Mouse (Mus musculus): ENCODE data around the gene Usmg5. TPM values are rescaled to one million over a fixed set of nuclear protein-coding genes. Genes with fewer than 3 reads are reported as not detected.

The Usmg5 gene
- polyA plus RNA-seq, 1 experiment from 2014 or later, result 1,081 TPM

DNA sequence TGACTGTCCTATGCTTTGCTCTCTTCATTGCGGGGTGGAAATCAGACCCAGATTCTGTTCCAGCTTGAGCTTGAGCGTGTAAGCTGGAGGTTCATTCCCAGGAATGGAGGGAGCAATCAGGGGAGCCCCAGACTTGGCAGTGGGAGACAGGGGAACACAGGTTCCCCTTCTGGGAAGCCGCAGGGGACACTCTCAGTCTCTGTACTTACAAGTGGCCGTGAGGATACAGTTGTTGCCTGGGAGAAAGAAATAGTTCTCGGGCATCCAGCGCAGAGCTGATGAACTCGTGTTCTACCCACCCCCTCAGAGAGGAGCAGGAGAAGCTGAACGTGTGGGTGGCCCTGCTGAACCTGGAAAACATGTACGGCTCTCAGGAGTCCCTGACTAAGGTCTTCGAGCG is 38.4 kb upstream of the Usmg5 start:
- H3K9me3 ChIP-seq (ENCODE audit: control insufficient read depth, low read length), result no peaks in the 10 kb centered on the region
- H3K27me3 ChIP-seq (ENCODE audit: control insufficient read depth, insufficient read depth, low read length), result no peaks in the 10 kb centered on the region
- H3K9ac ChIP-seq (ENCODE audit: low read length), result no peak overlapping the region
- no peak overlapping the region for H3K27ac ChIP-seq (ENCODE audit: low read depth, low read length)
- no peak overlapping the region for H3K4me2 ChIP-seq (ENCODE audit: low read depth)
- no peak overlapping the region for H3K4me3 ChIP-seq (ENCODE audit: low read depth, low read length)
- ATAC-seq (ENCODE audit: insufficient read depth, low FRiP score, low TSS enrichment), result no peak
- WGBS, result 89% methylated on average over 11 of the region's 11 CpGs
- DNase-seq (ENCODE audit: low spot score), result no peak
- no peaks in the 10 kb centered on the region for H3K4me1 ChIP-seq (ENCODE audit: control insufficient read depth, insufficient read depth, low read length)
- H3K36me3 ChIP-seq (ENCODE audit: control insufficient read depth, insufficient read depth, low read length), result peaks cover 34% of the 10 kb centered on the region

DNA sequence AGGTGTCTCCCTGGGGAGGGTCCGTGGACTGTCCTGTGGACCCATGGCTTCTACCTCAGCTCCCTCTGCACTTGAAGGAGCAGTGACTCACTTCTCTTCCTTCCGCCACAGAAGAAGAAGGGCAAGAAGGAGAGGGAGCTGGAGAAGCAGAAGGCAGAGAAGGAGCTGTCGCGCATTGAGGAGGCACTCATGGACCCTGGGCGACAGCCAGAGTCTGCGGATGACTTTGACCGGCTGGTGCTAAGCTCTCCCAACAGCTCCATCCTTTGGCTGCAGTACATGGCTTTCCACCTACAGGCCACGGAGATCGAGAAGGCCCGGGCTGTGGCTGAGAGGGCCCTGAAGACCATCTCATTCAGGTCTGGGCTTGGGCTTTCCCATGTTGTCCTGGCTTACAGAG is 37.7 kb upstream of the Usmg5 start:
- no peaks in the 10 kb centered on the region for H3K4me1 ChIP-seq (ENCODE audit: control insufficient read depth, insufficient read depth, low read length)
- H3K9ac ChIP-seq (ENCODE audit: low read length), result no peak overlapping the region
- H3K4me3 ChIP-seq (ENCODE audit: low read depth, low read length), result no peak overlapping the region
- 96% methylated on average over 10 of the region's 10 CpGs for whole genome bisulfite sequencing
- no peak overlapping the region for H3K27ac ChIP-seq (ENCODE audit: low read depth, low read length)
- H3K27me3 ChIP-seq (ENCODE audit: control insufficient read depth, insufficient read depth, low read length), result no peaks in the 10 kb centered on the region
- ATAC-seq (ENCODE audit: insufficient read depth, low FRiP score, low TSS enrichment) (no peak), DNase-seq (ENCODE audit: low spot score) (no peak)
- H3K9me3 ChIP-seq (ENCODE audit: control insufficient read depth, low read length), result no peaks in the 10 kb centered on the region
- peaks cover 34% of the 10 kb centered on the region for H3K36me3 ChIP-seq (ENCODE audit: control insufficient read depth, insufficient read depth, low read length)
- H3K4me2 ChIP-seq (ENCODE audit: low read depth), result no peak overlapping the region

DNA sequence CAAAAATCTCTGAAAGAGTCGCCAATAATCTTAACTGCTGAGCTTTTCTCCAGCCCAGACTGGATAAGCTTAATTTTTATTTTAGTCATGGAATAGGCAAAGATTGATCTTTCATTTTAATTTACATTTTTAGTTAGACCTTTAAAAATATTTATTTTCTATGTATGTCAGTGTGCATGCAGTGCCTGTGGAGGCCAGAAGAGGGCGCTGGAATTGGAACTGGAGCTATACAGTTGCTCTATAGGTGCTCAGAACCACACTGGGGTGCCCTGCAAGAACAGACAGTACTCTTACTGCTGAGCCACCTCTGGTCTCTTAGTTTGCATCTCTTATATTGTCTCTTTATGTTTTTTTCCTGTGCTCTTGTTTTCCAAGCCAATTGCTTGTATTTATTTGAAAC is 32.4 kb upstream of the Usmg5 start:
- no peak overlapping the region for H3K4me2 ChIP-seq (ENCODE audit: low read depth)
- H3K27ac ChIP-seq (ENCODE audit: low read depth, low read length), result no peak overlapping the region
- H3K36me3 ChIP-seq (ENCODE audit: control insufficient read depth, insufficient read depth, low read length), result peaks cover 13% of the 10 kb centered on the region
- WGBS, result 26% methylated on average over 2 of the region's 2 CpGs
- H3K27me3 ChIP-seq (ENCODE audit: control insufficient read depth, insufficient read depth, low read length), result no peaks in the 10 kb centered on the region
- H3K9ac ChIP-seq (ENCODE audit: low read length), result no peak overlapping the region
- H3K4me3 ChIP-seq (ENCODE audit: low read depth, low read length), result no peak overlapping the region
- no peaks in the 10 kb centered on the region for H3K4me1 ChIP-seq (ENCODE audit: control insufficient read depth, insufficient read depth, low read length)
- ATAC-seq (ENCODE audit: insufficient read depth, low FRiP score, low TSS enrichment) (no peak), DNase-seq (ENCODE audit: low spot score) (peak; percentile 38)
- H3K9me3 ChIP-seq (ENCODE audit: control insufficient read depth, low read length), result no peaks in the 10 kb centered on the region

DNA sequence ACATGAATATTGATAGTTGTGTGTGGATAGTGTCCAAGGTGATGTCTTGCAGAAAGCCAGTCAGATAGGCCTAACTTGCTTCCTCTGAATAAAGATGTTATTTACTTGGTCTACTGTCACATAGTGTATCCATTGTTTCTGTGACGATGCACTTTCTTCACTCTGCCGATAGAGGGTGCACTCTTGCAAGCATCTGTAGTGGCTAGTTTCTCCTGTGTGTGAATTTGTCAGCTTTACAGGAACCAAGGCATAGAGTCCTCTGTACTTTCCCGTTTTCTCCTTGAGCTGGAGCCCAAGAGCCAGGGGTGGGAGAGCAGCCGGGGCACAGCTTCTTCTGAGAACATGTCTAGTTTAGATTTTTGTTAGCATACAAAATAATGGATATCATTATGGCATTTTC is 30.6 kb upstream of the Usmg5 start:
- no peak for DNase-seq (ENCODE audit: low spot score)

DNA sequence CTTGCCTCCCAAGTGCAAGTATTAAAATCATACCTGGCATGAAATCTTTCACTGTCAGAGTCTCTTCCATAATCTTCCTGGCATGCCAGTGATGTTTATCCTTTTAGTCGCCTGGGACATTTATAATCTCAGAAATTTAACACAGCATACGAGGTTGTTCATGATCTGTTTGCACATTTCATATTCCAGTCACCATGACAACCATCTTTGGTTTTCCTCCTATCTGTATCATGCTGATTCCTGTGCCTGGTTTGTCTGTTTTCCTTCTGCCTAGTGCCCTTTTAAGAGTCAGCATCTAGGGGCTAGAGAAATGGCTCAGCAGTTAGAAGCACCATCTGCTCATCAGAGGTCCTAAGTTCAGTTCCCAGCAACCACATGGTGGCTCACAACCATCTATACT is 28.2 kb upstream of the Usmg5 start:
- 93% methylated on average over 2 of the region's 2 CpGs for WGBS
- Histone ChIP-seq H3K4me3 (ENCODE audit: low read depth, low read length) (no peak overlapping the region), H3K27me3 (ENCODE audit: control insufficient read depth, insufficient read depth, low read length) (no peaks in the 10 kb centered on the region), H3K4me1 (ENCODE audit: control insufficient read depth, insufficient read depth, low read length) (no peaks in the 10 kb centered on the region), H3K27ac (ENCODE audit: low read depth, low read length) (no peak overlapping the region), H3K9ac (ENCODE audit: low read length) (no peak overlapping the region), H3K36me3 (ENCODE audit: control insufficient read depth, insufficient read depth, low read length) (peaks cover 8% of the 10 kb centered on the region), H3K9me3 (ENCODE audit: control insufficient read depth, low read length) (no peaks in the 10 kb centered on the region), H3K4me2 (ENCODE audit: low read depth) (no peak overlapping the region)
- no peak for DNase-seq (ENCODE audit: low spot score)
- ATAC-seq (ENCODE audit: insufficient read depth, low FRiP score, low TSS enrichment), result no peak

More for the DNA sequence above, 30.6 kb upstream of the Usmg5 start:
- H3K36me3 ChIP-seq (ENCODE audit: control insufficient read depth, insufficient read depth, low read length), result peaks cover 13% of the 10 kb centered on the region
- H3K27me3 ChIP-seq (ENCODE audit: control insufficient read depth, insufficient read depth, low read length), result no peaks in the 10 kb centered on the region
- no peak overlapping the region for H3K9ac ChIP-seq (ENCODE audit: low read length)
- WGBS, result 43% methylated on average over 4 of the region's 4 CpGs
- no peaks in the 10 kb centered on the region for H3K4me1 ChIP-seq (ENCODE audit: control insufficient read depth, insufficient read depth, low read length)
- H3K4me2 ChIP-seq (ENCODE audit: low read depth), result no peak overlapping the region
- H3K4me3 ChIP-seq (ENCODE audit: low read depth, low read length), result no peak overlapping the region
- no peak for ATAC-seq (ENCODE audit: insufficient read depth, low FRiP score, low TSS enrichment)
- no peaks in the 10 kb centered on the region for H3K9me3 ChIP-seq (ENCODE audit: control insufficient read depth, low read length)
- H3K27ac ChIP-seq (ENCODE audit: low read depth, low read length), result no peak overlapping the region

DNA sequence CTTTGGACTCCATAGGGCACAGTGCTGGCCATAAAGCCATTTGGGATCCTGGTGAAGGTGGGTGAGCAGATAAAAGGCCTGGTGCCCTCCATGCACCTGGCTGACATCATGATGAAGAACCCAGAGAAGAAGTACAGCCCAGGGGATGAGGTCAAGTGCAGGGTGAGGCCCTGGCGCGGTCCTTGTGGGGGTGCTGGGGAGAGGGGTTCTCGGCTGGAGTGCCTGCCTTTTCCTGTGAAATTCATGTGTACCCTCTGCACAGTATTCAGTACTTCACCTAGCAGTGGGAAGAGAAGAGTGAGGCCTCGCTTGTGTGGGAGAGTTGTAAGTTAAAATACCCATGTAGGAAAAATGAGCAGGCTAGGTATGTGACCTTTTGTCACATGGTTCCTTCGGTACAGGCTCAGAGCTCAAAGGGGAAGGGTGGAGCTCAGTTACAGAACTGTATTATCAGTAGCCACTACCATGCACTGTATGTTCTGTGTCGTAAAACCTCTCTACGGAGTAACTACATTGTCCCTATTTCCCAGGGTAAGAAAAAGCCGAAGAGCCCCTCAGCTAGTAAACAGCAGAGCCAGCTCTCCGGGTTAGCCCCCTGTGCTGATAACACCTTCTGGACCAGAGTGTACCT is 14.3 kb upstream of the Usmg5 start:
- no peak overlapping the region for H3K27ac ChIP-seq (ENCODE audit: low read depth, low read length)
- H3K36me3 ChIP-seq (ENCODE audit: control insufficient read depth, insufficient read depth, low read length), result peaks cover 24% of the 10 kb centered on the region
- no peaks in the 10 kb centered on the region for H3K27me3 ChIP-seq (ENCODE audit: control insufficient read depth, insufficient read depth, low read length)
- 96% methylated on average over 9 of the region's 9 CpGs for WGBS
- ATAC-seq (ENCODE audit: insufficient read depth, low FRiP score, low TSS enrichment), result no peak
- no peak overlapping the region for H3K4me2 ChIP-seq (ENCODE audit: low read depth)
- no peaks in the 10 kb centered on the region for H3K9me3 ChIP-seq (ENCODE audit: control insufficient read depth, low read length)
- H3K9ac ChIP-seq (ENCODE audit: low read length), result no peak overlapping the region
- no peaks in the 10 kb centered on the region for H3K4me1 ChIP-seq (ENCODE audit: control insufficient read depth, insufficient read depth, low read length)
- no peak for DNase-seq (ENCODE audit: low spot score)
- no peak overlapping the region for H3K4me3 ChIP-seq (ENCODE audit: low read depth, low read length)

DNA sequence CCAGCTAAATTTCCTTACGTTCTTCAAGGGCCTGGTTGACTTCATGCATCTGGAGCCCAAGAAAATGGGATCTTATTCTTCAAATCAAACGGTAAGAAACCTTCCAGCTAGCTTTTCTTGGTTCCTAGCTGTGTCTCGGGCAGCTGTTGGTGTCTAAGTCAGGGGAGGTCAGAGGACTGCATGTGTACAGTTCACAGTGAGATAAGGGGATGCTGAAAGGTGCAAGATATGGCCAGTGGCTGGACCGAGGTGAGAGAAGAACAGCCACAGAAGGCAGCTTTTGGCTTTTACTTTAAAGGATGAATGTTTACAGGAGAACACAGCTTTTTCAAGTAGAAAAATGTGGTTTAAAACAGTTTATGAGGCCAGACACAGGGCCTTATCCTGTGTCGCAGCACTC is 10.6 kb upstream of the Usmg5 start:
- DNase-seq (ENCODE audit: low spot score) (no peak), ATAC-seq (ENCODE audit: insufficient read depth, low FRiP score, low TSS enrichment) (no peak)
- WGBS, result 95% methylated on average over 5 of the region's 5 CpGs

DNA sequence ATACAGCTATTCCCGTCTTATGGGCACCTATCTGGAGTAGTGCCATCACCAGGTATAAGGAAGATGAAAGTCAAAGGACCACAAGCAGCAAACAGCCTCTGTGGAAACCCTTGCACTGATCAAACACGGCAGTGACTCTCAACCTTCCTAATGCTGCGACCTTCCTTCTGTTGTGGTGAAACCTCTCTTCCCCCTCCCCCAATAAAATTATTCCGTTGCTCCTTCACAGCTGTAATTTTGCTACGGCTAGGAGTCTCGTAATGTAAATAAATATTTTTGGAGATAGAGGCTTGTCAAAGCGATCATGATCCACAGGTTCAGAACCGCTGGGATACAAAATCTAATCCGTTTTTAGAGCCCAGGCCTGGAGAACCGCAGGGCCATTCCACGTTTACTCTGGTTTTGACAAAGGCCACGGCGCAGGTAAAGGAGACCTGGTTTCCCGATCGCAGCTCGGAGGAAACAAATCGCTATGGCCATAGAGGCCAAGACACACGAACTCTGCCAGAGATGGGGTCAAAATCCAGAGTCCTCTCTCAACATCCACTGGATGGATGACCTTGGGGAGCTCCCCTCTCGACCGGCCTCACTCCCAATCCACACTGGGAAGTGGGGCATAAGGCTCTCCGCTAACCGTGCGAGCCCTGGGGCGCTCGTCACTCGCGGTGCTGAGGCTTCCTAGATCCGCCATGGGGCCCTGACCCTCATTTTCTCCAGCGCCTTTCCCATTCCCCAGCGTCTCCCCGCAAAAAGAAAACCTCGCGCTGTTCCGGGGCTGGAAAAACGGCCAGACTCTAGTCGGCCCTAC is 525 bp downstream of the Usmg5 start:
- peak overlapping the region; percentile 76 for H3K4me3 ChIP-seq (ENCODE audit: low read depth, low read length)
- DNase-seq (ENCODE audit: low spot score), result no peak
- peak; percentile 67; the same call in 1 of the 2 replicates for ATAC-seq (ENCODE audit: insufficient read depth, low FRiP score, low TSS enrichment)
- peaks cover 6% of the 10 kb centered on the region for H3K4me1 ChIP-seq (ENCODE audit: control insufficient read depth, insufficient read depth, low read length)
- WGBS, result 4% methylated on average over 36 of the region's 36 CpGs
- H3K4me2 ChIP-seq (ENCODE audit: low read depth), result peak overlapping the region; percentile 48
- peak overlapping the region; percentile 83 for H3K9ac ChIP-seq (ENCODE audit: low read length)
- no peaks in the 10 kb centered on the region for H3K9me3 ChIP-seq (ENCODE audit: control insufficient read depth, low read length)
- peaks cover 2% of the 10 kb centered on the region; the same call in 1 of the 2 replicates for H3K36me3 ChIP-seq (ENCODE audit: control insufficient read depth, insufficient read depth, low read length)
- H3K27me3 ChIP-seq (ENCODE audit: control insufficient read depth, insufficient read depth, low read length), result no peaks in the 10 kb centered on the region
- no peak overlapping the region for H3K27ac ChIP-seq (ENCODE audit: low read depth, low read length)

More for the DNA sequence above, 10.6 kb upstream of the Usmg5 start:
- no peak overlapping the region for H3K9ac ChIP-seq (ENCODE audit: low read length)
- H3K4me1 ChIP-seq (ENCODE audit: control insufficient read depth, insufficient read depth, low read length), result no peaks in the 10 kb centered on the region
- H3K27me3 ChIP-seq (ENCODE audit: control insufficient read depth, insufficient read depth, low read length), result no peaks in the 10 kb centered on the region
- H3K4me3 ChIP-seq (ENCODE audit: low read depth, low read length), result no peak overlapping the region
- no peak overlapping the region for H3K27ac ChIP-seq (ENCODE audit: low read depth, low read length)
- H3K9me3 ChIP-seq (ENCODE audit: control insufficient read depth, low read length), result no peaks in the 10 kb centered on the region
- no peak overlapping the region for H3K4me2 ChIP-seq (ENCODE audit: low read depth)
- peaks cover 28% of the 10 kb centered on the region for H3K36me3 ChIP-seq (ENCODE audit: control insufficient read depth, insufficient read depth, low read length)

DNA sequence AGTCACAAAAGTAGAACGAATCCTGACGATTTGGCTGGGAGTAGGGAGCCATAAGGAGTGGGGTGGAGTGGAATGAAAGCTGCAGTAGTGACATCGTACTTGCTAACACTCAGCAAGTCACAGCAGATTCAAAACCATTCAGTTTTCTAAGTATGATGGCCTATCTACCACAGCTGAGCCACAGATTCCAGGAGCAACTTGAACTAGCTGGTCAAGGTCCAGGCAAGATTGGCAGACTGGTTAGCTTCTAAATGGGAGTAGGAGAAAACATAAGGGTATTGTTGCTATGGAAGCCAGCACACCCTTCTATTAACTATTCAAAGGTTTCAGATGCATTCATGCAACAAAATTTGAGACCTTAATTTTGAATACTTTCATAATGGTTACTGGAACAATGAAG is 2.2 kb downstream of the Usmg5 start:
- H3K4me3 ChIP-seq (ENCODE audit: low read depth, low read length), result no peak overlapping the region

More for the DNA sequence above, 2.2 kb downstream of the Usmg5 start:
- Histone ChIP-seq H3K36me3 (ENCODE audit: control insufficient read depth, insufficient read depth, low read length) (peaks cover 2% of the 10 kb centered on the region; the same call in 1 of the 2 replicates), H3K9me3 (ENCODE audit: control insufficient read depth, low read length) (no peaks in the 10 kb centered on the region), H3K27ac (ENCODE audit: low read depth, low read length) (no peak overlapping the region), H3K9ac (ENCODE audit: low read length) (no peak overlapping the region), H3K27me3 (ENCODE audit: control insufficient read depth, insufficient read depth, low read length) (no peaks in the 10 kb centered on the region), H3K4me2 (ENCODE audit: low read depth) (no peak overlapping the region), H3K4me1 (ENCODE audit: control insufficient read depth, insufficient read depth, low read length) (peaks cover 6% of the 10 kb centered on the region)
- 89% methylated on average over 3 of the region's 3 CpGs for WGBS
- no peak for ATAC-seq (ENCODE audit: insufficient read depth, low FRiP score, low TSS enrichment)
- no peak for DNase-seq (ENCODE audit: low spot score)

Data from neural tube, embryonic 11.5 days (tissue).